Mouse (Mus musculus) granulocyte monocyte progenitor cell, adult 5-6 weeks (primary cell): ENCODE measurements at regions not wholly inside any gene's neighbourhood (a gene's known extent, or its start where the extent isn't known, plus 50 kb on each side); places are given as distances from the start of the nearest gene placed in this dataset.

Source experiments
- ATAC-seq: replicated peaks from 2 replicates; pipeline ENCODE4 v1.8.0; 2016; ENCODE audit warnings: mild to moderate bottlenecking, moderate TSS enrichment, inconsistent platforms; ENCODE audit not compliant: poor library complexity, severe bottlenecking

DNA sequence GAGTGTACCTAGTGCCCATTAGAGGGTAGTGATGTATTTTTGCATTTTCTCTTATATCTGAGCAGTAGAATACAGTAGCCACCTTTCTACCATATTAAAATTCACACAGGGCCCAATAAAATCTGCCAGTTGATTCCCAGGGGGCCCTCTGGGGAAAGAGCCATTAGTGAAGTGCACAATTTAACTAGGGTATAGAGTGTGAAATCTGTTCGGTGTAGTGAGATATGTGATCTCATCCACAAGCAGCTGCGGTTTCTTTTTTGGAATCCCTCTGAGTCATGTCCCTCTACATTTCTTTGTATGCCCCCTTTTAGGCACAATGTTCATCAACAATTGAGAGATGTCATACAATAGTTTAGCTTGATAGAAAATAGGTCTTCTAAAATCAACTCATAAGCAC, 847.1 kb downstream of the D3Ertd751e start:
- no peak for ATAC-seq

DNA sequence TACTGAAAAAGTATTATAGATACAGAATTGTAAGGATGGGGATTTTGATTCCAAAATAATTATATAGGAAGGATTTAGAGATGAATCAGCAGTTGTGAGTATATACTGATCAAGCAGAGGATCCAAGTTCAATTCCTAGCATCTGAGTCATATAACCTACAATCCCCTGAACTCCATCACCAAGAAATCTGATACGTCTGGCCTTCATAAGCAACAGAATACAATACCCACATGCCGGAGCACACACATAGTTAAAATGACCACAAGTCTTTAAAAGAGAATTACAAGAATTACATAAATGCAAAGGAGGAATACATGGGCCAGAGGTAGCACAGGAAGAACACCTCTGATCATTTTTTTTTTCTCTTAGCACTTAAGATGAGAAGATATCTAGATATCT, 847.7 kb downstream of the D3Ertd751e start:
- no peak for ATAC-seq

DNA sequence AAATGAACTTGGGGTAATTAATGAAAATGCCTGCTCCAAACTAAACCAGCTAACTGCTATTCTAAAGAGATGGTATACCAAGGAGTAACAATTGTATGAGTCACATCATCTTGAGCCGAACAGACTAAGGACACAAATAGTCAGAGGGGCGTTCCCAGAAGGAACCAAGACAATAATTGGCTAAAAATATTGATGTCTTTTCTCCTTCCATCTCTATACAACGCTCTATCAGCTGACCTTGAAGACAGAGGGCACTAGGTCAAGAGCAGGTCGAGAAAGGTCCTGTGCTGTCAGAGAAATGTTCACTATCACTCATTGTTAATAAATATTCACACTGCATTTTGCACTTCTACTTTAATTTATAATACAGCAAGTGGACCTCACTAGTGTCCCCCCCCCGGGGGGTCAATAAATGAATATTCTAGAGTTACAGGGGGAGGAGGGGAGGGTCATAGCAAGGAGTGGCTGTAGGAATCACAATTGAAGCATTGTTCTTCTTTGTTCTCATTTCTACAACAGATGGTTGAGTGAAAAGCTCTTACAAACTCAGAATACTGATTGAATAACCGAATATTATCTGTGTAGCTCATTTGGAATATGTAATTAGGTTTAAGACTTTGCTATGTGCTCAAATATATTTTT, 851.5 kb downstream of the D3Ertd751e start:
- ATAC-seq, result no peak

- ATAC-seq, result no peak
Measured at GRCm38 (mm10) chr3:42596686-42597085, 854.3 kb downstream of the D3Ertd751e start.
